Mouse (Mus musculus) lung, postnatal 36 days (tissue): Measurements from ENCODE around the gene Dcbld1.
A peak's percentile ranks its signal among the peaks of the same experiment; 100 is the strongest.

Experiments used
- DNase-seq: peaks from one replicate; pipeline ENCODE4 v3.0.0; 2022; ENCODE audit warnings: mixed read lengths

Dcbld1 gene

GRCm38 (mm10) chr10:52309196-52309595 is 75.8 kb downstream of the Dcbld1 start:
- DNase-seq = peak; percentile 59

DNA sequence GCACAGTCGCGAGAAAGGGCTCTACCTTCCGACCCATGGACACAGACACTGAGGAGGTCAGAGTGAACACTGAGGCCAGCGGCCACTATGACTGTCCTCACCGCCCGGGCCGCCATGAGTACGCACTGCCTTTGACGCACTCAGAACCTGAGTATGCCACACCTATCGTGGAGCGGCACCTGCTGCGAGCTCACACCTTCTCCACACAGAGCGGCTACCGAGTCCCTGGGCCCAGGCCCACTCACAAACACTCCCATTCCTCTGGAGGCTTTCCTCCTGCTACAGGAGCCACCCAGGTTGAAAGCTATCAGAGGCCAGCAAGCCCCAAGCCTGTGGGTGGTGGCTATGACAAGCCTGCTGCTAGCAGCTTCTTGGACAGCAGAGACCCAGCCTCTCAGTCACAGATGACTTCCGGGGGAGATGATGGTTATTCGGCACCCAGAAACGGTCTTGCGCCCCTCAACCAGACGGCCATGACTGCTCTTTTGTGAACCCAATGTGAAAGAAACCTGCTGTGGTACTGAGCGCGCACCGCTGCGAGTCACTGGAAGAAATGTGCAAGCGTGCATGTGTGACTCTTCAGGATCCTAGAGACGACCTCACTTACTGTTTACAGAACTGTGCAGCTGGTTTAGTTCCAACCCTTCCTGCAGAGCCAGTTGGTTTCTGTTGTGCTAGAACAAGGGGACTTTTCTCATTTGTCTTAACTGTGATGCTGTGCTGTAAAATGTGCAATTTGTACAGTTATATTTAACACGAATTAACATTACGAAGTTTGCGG is 86.3 kb downstream of the Dcbld1 start:
- no peak for DNase-seq

DNA sequence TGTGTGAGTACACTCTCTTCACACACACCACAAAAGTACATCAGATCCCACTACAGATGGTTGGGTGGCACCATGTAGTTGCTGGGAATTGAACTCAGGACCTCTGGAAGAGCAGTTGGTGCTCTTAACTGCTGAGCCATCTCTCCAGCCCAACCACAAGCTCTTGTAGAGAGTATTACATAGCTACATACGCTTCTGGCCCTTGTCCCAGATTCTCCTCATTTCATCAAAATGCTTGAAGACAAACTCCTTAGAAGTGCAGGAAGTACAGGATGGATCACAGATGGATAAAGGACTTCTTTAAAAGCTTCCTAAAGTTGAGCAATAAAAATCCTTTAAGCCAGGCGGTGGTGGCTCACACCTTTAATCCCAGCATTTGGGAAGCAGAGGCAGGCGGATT is 88.5 kb downstream of the Dcbld1 start:
- DNase-seq = no peak

DNA sequence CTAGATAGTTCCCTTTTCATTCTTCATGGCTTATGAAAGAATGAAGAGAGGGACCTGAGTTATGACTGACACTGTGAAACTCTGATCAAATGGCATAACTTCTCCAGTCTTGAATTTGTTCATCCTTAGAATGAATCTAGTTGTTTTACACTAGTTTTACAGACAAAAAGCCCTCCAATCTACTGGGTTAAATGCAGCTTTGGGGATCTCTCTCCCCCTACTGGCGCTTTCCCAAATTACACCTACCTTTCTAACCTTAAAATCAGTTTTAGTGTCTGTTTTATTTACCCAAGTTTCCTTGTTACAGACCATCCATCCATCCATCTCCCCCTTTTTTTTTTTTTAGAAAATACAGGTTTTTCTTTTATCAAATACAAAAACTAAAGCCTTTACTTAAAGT is 97.6 kb downstream of the Dcbld1 start:
- DNase-seq = peak; percentile 74

DNA sequence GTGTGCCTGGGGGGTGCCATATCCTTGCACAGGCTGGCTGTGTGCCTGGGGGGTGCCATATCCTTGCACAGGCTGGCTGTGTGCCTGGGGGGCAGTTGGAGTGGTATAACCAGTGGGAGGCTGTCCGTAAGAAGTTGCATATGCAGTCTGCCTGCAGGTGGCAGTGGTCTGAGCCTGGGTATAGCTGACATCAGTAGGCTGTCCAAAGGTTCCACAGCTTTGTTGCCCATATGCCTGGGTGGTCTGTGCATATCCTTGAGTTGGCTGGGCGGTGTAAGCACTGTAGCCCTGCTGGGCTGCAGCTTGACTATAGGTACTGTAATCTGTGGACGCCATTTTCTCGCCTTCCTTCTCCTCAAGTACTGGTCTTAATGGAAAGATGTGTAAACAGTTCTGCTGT is 109.9 kb downstream of the Dcbld1 start:
- peak; percentile 19 for DNase-seq

DNA sequence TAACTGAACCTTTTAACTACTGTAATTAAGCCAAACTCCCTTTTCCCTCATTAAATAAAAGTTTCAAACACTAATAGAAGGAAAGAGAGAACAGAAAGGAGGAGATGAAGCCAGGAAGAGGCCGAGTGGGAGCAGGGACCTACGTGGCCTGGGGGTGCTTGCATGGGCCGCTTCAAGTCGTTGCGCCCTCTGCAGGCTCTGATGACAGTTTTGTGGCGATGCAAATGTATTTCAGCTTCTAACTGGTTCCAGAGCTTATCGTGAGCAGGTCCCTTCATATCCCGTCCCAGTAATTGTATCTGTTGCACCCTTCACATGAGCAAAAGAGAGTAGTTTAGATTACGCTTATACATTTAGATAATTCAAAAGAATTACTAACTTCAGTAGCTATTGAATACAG is 119.8 kb downstream of the Dcbld1 start:
- DNase-seq = no peak

DNA sequence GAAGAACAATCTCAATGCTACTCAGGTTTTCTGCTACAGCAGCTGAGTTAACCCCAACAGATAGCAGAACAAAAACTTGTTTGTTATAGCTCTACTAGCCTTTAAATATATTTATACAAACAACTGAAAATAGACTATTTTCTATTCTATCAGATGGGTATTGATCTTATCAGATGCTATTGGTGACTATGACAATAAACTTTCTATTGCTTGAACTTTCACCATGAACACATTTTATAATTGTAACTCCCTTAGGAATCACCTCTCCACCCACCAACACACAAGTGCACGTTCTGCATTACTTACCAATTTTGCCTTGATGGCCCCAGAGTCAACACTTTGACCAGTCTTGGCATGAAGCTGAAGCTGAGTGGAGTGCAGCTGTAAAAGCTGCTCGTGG is 125.0 kb downstream of the Dcbld1 start, which contains the start of gene Gm26741:
Gene Gm26741, plus strand, starts transcription at position 301 of the 400 bp plus-strand sequence.
- DNase-seq = no peak

DNA sequence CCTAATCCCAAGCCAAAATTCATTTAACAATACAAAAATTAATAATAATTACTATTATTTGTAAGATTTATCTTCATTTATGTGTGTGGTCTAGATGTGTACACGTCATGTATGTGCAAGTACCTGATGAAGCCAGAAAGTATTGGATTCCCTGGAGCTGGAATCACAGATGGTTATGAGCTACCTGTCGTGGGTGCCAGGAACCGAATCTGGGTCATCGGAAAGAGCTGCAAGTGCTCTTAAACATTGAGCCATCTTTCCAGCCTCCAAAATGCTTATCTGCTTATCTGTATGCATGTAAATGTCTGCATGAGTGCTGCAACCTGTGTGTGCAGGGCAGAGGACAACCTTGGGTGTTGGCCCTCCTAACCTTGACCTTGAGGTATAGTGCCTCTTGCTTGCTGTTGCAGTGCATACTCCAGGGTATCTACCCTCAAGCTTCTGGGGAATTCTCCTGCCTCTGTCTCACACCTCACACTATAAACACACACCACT is 126.9 kb downstream of the Dcbld1 start:
- DNase-seq = no peak

- no peak for DNase-seq
Observed at GRCm38 (mm10) chr10:52360862-52361609, 127.6 kb downstream of the Dcbld1 start.

DNA sequence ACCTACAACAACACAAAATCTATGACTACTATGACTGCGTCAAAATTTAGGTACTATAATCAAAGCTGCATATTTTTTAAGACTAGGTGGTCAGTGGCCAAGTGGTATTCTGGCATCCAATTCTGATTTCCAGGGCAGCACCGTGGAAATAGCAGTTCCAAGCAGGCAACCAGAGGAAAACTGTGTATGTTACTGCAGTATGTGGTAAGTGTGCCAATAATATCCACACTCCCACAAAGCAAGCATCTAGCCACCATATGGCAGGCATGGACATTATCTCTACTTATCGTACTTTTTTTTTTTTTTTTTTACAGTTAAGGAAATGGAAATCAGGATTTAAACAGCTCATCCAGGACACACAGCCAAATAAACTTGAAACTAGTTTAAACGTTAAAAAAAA is 135.0 kb downstream of the Dcbld1 start:
- no peak for DNase-seq
